Mouse (Mus musculus) mouse trophoblast stem cell (cell line): ENCODE data around the gene Pigc.

ENCODE experiments used
- in situ Hi-C, 2 experiments: fragments of 300-500 bp; cut with MseI, MboI; formaldehyde crosslinking; loops; 2 replicates in 1 of 2; 3 replicates in 1 of 2; pipeline ENCODE4 v1.15.1; 2025

The Pigc gene

GRCm38 (mm10) chr1:161968589-161969407 is at the start of gene Pigc:
Gene Pigc, plus strand, starts transcription at chr1:161969186.
- in situ Hi-C loops, result loop anchor here (5.0 to 10.0 kb wide), 4 partner anchors 91 to 224 kb away; partner anchors contain the start of gene Suco (in 2 of the 2)

DNA sequence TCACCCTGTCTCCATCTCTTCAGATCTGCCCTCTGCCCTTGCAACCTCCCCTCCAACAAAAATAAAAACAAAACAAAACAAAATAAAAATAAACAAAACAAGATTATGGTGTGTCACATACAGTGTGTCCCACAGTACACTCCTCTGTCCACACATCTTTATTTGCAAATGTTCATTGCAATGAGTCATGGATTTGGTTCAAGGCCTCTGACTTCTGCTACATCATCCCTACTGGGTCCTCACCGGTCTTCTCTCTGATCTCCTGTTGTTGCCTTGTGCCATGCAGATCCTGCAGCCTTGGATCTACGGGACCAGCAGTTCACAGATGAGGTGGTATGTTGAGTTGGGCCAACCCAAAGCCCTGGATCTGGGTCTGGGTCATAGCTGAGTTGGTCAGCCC is 49.4 kb upstream of the Pigc start:
- in situ Hi-C loops, result no loop called here

DNA sequence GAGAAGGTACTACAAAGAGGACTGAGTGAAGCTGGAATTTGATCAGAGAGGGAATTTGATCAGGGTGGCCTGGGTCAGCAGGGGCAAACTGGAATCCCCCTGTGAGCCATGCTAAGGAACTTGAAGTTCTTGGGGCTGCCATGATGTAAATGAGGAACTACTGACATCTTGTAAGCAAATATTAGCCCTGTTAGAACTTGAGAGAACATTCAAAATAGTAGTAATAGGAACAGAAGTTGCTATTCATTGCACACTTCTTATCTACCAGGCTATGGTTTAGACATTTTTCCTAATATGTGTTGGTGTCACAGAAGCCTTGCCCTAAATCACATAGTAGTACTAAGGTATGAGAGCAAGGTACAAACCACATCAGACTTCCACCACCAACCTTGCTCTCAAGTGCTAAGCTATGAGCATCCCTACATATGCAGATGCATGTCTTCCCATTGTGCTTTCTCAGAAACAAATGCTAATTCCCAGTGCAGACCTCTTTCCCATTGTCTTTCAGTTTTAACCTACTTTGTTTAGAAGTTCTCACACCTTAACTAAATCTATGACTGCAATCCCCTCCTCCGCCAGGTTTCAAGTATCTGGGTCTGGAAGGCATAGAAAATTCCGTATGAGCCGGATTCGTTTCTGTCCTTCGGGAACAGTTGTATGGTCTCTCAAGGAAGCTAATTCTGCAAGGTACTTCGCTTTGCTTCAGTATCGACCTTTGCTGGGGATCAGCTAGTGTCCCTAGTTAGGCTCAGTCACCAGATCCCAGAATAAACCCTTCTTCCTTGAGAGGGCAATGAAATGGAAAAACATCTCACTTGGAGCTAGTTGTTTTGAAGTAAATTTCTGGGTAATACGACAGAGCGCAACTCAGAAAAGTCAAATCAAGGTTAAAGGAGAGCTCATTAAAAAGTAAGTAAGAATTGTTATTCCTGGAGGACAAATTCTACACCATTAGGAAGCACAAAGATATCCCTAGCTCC is 48.2 kb upstream of the Pigc start:
- in situ Hi-C loops, result no loop called here

- in situ Hi-C loops, result no loop called here
These were observed 47.1 kb upstream of the Pigc start for GRCm38 (mm10) chr1:161921928-161922327.

GRCm38 (mm10) chr1:161924321-161924720 is 44.7 kb upstream of the Pigc start:
- in situ Hi-C loops, result no loop called here

GRCm38 (mm10) chr1:161925281-161925805 is 43.6 kb upstream of the Pigc start:
- in situ Hi-C loops, result no loop called here

GRCm38 (mm10) chr1:161927976-161928375 is 41.0 kb upstream of the Pigc start:
- in situ Hi-C loops, result no loop called here

DNA sequence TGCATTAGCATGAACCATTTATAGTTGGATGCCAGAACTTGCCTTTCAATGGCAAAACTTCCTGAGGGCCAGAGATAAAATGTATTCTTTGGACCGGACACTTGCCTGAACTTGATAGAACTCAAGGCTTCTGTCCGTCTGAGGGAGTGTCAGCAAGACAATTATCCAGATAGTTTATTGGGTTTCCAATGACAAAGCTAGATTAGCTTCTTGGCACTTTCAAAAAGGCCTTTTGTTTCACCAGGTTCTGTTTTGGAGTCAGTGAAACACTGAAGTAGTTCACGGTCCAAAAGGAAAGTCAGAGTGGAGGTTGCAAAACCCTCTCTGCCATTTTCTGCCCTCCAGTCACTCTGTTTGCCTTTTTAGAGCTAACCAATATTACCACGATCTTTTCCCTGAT is 37.7 kb upstream of the Pigc start:
- in situ Hi-C loops, result no loop called here

DNA sequence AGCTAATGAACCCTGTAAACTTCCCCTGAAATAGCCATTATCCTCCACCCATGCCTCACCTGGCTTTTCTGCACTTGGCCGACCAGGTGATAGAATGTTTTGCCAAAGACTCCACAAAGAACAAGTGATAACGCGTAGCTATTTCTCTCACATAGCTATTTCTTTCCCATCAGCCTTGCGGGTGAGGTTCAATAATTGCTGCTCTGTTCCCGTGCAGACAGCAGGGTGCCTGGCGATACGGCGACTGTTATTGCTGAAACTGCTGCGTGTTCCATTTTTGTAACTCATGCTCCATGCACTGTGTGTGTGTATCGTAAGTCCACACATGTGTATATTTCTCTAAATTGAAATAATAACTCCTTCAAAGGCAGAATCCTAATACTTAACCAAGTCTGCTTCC is 37.2 kb upstream of the Pigc start:
- in situ Hi-C loops, result no loop called here

- in situ Hi-C loops, result no loop called here
These were observed 36.7 kb upstream of the Pigc start for GRCm38 (mm10) chr1:161932286-161932685.

DNA sequence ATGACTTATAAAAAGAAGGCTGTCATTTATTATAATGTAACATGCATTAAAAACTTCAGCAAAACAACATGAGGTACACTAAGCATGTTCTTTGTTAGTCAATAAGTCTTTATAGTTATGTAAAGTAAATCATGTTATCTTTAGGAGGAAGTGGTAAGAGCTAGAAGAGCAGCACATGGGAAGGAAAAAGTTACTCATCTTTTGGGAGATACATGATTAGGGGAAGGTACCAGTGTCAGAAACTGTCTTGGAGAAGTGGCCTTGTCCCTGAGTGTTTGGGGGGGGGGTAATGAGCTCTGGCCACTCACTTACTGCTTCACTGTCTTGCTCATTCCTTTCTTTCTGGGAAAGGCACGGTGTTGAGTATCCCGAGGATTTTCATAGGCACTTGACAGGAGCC is 26.9 kb upstream of the Pigc start:
- in situ Hi-C loops, result no loop called here

DNA sequence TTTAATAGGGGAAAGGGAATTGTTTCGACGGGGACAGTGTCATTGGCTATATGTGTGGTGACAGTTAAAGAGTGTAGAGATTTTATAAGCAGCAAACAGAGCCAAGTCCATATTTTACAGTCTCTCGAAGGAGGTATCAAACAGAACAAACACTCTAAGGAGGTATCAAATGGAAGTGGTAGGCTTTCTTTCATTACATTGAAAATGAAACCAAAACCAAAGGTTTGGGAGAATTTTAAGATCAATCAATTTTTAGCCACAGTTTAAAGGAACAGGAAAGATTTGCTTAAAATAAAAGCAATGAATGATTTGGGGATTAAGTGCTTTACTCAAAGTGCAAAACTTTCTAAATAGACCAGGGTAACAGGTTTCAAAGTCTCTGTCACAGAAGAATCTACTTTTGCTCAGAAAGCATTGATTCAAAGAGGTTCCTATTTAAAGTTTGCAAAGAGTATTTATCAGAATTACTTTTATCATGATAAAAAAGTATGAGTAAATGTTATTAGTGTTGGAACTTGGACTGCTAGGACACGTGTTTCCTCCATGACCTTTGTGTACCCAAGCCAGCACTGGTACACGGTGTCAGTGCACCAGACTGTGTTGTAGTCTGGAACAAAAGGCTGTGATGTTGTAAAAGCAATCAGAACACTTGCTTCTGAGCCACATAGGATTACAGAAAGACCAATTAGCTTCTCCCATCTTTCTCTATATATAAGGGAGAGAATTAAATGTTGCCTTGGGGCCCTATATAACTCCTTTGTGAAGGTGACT is 17.8 kb upstream of the Pigc start:
- in situ Hi-C loops, result no loop called here

DNA sequence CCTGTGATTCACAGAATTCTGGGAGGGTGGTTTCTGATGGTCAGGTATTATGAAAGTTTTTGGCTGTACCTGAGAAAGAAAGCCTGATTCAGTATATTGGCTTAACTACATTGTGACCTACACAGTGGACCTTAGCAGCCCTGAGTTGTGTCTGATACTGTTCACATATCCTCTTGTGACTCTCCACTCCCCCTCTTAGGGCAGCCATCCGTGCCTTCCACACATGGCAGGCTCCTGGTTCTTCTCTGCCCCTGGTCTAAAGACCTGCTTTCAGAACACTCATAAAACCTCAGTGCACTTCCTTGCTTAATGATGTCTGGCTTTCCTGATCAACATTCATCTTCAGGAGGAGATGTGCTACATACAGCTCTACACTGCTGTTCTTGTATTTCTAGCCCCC is 16.4 kb upstream of the Pigc start:
- in situ Hi-C loops, result no loop called here

GRCm38 (mm10) chr1:161955846-161956245 is 13.1 kb upstream of the Pigc start:
- in situ Hi-C loops, result no loop called here

GRCm38 (mm10) chr1:161957964-161958950 is 10.7 kb upstream of the Pigc start:
- in situ Hi-C loops, result no loop called here

DNA sequence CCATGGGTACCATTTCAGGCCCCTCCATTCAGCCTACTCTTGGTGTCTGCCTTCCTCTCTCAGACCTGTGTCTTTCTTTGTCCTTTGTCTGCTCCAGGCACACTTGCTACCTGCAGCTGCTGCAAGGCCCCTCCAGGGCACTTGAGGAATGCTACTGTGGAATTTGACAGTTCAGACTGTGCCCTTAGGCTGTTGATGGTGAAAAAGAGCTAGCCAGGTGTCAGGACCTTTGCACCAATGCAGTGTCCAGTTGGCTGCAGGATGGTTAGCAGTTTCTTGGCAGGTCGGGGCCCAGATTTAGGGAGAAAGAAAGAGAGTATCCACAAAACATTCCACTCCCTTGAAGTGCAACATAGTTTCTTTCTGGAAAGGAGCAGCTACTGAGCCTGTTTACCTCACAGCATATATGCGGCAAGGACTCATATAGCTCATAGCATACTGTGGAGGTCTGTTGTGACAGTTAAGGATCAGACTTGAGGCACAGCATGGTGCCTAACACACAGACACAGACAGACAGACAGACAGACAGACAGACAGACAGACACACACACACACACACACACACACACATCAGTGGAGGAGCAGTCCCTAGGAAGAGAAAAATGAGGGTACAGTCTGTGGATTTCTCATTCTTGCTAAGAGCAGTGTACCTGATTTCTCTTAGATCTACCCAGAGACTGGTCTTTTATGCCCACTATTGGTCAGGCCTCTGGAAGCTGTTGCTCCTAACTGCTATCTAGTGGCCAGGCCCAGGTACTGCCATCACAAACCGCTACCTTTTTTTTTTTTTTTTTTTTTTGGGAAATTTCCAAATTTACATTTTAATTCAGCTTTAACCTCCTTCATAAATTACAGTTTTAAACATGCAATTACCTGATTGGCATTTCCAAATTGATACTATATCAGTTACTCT is 6.3 kb upstream of the Pigc start:
- in situ Hi-C loops, result loop anchor here in 1 of 2 experiments (10.0 kb wide), 2 partner anchors 88 to 218 kb away; partner anchors contain the start of gene Suco

DNA sequence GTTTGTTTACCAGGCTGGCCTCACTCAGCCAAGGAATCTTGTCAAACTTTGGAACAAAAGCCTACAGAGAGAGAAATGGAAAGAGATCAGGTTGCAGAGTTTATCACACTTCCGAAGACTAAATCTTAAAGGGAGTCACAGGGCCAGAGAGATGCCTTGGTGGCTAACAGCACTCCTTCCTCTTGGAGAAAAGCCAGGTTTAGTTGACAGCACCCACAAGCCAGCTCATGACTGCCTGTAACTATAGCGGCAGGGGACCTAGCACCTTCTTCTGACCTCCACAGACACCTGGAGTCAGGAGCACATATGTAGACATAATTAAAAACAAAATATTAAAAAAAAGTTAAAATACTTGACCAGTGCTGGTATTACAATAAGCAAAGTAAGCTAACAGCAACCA is 1.1 kb upstream of the Pigc start:
- in situ Hi-C loops, result loop anchor here (5.0 to 10.0 kb wide), 4 partner anchors 91 to 223 kb away; partner anchors contain the start of gene Suco (in 2 of the 2)

GRCm38 (mm10) chr1:161970874-161971273 is 1.9 kb downstream of the Pigc start:
- in situ Hi-C loops, result no loop called here

GRCm38 (mm10) chr1:161972233-161972632 is 3.2 kb downstream of the Pigc start:
- in situ Hi-C loops, result no loop called here
